Mouse (Mus musculus) lung, postnatal 4 days (tissue): ENCODE data around the gene Acrbp.
A peak's percentile ranks its signal among the peaks of the same experiment; 100 is the strongest.

Source experiments
- DNase-seq, 2 experiments: peaks; one replicate each; pipeline ENCODE4 v3.0.0; 2021

Gene Acrbp

DNA sequence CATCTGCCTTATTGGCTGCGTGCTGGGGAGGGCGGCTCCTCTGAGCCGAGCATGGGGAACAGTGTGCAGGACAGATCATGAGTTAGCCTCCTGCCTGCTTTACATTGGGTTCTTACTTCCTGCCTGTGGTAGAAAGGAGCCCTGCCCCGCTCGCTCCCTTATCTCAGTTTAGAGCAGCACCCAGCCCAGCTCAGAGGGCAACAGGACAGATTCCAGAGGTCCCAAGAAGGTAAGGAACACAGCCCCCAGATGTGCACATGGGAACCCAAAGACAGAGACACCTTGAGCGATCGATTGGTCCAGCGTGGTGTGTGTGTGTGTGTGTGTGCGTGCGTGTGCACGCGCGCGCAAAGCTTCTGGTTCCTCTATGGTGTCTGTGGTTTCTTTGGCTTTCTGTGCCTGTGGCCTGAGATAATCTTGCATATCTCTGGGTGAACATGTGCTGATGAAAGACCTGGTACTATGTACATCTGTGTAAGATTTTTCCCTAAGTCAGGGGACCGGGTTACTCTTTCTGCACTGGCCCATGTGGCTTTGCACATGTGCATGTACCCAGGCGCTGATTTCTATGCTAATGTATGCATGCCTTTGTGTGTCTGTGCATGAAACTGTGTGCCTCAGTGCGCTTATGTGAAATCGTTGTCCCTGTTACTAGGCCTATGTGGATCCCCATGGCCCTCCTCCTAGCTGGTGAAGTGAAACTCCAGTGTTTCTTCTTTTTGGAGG lies 21.8 kb downstream of the Acrbp start:
- DNase-seq, result peak; percentile 28 to 41

DNA sequence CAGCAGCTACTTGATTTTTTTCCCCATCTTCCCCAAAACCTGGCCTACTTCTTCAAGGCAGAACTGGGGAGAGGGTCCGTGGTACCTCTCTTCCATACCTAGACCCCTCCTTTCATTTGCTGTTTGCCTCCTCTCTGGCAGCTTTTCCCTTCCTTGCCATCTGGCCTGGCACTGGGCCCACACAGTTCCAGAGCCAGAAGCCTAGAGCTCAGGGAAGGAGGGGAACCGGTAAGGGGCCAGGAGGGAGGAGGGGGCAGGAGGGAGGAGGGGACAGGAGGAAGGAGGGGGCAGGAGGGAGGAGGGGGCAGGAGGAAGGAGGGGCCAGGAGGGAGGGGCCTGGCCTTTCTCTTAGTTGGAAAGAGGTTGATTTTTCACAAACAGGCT lies 22.4 kb downstream of the Acrbp start:
- peak; percentile 34 to 49 for DNase-seq

GRCm38 (mm10) chr6:125073825-125074224 lies 24.3 kb downstream of the Acrbp start:
- no peak for DNase-seq

GRCm38 (mm10) chr6:125081394-125081793 lies 31.9 kb downstream of the Acrbp start:
- no peak for DNase-seq

GRCm38 (mm10) chr6:125081797-125082560 lies 32.5 kb downstream of the Acrbp start:
- peak; percentile 94 to 96 for DNase-seq

DNA sequence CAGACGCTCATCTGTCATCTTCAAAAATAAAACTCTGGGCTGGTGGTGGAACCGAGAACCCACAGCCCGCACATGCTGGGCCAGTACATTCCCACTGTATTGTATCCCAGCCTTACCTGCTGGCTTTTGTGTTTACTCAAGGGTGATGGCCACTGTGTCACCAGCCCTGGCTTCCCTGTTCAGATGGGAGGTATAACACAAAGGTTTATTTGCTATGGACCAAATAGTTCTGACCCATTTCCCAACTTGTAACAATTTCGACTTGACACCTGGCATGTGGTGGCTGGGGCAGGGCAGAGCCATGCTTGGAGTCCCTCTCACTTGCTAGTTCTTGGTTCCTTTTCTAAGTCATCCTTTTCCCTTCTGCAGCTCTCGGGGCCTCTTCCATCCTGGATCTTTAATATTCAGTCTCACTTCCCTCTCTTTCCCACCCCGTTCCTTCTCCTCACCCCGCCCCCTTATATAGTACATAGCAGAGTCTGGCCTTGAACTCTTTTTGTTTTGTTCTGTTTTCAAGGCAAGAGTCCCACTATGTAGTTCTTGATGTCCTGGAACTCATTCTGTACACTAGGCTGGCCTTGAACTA lies 33.4 kb downstream of the Acrbp start:
- no peak for DNase-seq

GRCm38 (mm10) chr6:125084424-125084823 lies 34.9 kb downstream of the Acrbp start:
- DNase-seq, result peak in 1 of 2 experiments; percentile 78

DNA sequence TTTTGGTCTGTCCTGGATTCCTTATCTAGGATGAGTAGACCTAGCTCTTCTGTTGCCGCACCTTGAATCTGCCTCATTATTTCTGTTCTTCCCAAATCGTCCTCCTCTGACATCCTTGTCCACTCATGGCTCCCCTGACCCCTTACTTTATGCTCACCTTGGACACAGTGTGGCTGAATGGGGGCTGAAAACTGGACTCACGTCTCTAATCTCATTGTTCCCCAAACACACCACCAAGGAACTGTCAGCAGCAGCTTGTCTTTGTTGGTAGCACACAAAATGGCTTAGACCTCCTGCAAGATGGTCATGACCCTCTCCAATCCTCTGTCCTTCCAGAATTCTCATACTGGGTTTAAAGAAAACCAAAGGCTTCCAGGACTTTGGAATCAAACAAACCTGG lies 38.4 kb downstream of the Acrbp start:
- DNase-seq, result no peak

DNA sequence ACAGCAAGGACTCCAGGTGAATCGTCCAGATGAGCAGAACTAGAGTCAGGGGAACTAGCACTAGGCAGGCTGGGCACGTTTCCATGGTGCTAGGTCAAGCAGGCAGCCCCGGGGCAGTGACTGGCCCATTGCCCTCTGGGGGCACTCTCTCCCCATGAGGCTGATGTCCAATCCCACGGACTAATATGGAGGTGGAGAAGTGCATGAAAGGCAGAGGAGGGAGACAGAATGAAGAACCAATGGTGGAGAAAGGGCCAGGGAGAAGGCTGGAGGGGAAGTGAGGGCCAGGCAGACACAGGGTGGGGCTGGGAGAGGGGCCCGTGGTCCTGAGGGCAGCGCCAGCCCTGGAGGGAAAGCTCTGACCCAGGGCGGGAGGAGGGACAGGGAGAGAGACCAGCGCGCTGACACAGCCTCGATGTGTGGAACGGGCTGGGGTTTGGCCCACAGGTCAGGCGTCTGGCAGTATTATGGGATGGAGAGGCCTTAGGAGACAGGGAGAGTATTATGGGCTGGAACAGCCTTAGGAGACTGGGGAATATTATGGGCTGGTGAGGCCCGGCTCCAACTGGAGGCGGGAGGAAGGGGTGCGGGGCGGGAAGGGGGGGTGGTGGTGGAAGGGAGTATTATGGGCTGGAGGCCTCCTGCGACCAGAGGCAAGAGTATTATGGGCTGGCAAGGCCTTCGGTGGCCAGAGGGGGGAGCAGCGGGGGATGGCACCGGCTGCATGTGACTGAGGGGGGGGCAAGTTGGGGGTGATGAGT lies 39.3 kb downstream of the Acrbp start:
- DNase-seq, result peak; percentile 82 to 91

DNA sequence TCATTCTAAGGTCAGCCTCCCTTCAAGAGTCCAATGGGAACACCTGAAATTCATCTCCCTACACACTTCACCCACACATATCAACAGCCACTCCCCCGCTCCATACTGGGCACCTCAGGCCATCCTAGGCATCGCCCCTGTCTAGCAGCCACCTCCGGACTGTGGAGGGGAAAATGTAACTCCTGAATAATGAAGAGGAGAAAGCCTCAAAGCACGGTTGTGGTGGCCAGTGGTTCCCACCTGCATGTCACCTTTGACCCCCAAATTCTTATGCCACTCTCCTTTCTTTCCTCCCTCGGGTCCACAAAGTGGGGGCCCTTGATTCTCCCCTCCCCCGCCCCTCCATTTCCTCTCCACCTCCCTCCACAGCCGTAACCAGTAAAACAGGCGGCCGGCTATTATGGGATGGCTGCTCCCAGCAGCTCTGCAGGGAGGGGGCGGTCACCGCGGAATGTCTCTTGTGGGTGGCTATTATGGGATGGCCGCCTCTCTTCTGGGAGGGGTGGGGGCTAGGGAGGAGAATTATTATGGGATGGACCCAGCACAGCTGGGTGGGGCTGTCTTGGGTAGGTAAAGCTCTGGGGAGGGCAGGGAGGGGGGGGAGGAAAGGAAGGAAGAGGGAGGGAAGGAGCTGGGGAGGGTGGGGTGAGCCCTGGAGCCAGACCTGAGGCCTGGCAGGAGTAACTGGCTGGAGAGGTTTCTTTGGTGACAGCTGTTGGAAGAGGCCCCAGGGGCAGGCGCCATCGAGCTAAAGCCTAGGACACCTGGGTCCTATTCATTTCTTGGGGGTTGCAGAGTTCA lies 40.2 kb downstream of the Acrbp start:
- DNase-seq, result peak; percentile 87 to 95

DNA sequence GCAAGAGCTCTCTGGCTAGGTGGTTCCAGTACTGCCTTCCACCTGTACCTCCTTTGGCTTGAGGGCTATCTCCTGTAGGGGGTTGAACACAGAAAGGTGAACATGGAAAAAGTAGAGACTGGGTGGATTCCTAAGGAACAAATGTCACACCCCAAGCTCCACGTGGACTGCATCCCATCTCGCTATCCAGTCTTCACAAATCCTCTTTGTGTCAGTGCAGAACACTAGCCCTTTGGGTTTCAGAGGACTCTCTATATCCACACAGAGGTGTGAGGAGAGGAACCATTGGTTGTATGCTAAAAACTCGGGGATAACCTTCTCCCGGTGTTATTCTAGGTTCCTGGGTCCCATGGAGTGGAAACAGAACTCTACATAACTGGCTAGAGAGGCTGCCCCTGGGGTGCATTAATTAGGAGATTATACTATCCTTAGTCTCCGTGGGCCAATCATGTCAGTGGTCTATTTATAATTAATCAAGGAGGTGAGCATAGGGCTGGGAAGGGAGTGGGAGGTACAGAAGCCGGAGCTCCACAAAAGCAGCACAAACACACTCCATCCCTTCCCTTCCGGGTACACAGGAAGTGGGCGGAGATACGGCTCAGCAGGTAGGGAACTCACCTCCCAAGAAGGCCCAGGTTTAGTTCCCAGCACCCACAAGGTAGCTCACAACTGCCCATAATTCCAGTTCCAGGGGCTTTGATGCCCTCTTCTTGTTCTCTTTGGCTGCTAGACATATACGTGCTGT lies 41.0 kb downstream of the Acrbp start:
- no peak for DNase-seq

DNA sequence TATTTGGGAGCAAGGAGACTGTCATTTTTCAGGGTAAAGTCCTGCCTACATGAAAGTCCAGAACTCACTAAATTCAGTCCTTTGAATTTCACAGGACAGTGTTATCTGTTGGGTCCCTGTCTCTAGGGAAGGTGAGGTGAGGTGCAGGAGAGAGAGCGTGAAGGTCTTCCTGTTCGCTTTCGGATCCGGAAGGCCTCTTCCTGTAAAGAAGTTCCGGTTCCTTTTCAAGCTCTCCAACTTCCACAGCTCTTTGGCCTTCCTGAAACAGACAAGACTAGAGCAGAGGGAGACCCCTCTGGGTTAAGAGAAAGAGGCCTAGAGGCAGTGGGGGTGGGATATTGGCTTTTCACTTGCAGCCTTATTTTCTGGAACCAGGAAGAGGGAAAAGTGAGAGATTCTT lies 42.9 kb downstream of the Acrbp start:
- no peak for DNase-seq

GRCm38 (mm10) chr6:125094843-125095242 lies 45.4 kb downstream of the Acrbp start:
- DNase-seq, result no peak

- peak; percentile 96 for DNase-seq
Measured at GRCm38 (mm10) chr6:125095391-125096278, 46.1 kb downstream of the Acrbp start, which contains the start of gene Chd4. Gene Chd4, plus strand, starts transcription at chr6:125095981.

GRCm38 (mm10) chr6:125096279-125096596 lies 46.7 kb downstream of the Acrbp start:
- DNase-seq, result no peak

GRCm38 (mm10) chr6:125096597-125097345 lies 47.3 kb downstream of the Acrbp start:
- DNase-seq, result peak; percentile 74 to 79

DNA sequence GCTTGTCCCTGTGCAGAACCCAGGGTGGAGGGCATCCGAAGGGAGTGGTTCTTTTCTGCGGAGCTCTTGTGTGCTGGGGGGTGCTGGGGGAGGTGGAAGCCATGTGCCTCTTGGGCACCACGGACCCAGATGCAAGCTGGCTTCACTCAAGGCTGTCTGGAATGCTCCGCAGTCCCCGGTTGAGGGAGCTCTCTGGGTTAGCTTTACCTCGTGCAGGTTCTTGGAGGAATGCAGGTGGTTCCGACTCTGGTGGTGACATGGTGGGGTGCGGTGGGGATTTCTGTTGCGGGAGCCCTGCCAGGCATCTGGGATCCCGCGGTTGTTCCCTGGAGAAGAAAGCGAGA lies 47.8 kb downstream of the Acrbp start:
- no peak for DNase-seq

DNA sequence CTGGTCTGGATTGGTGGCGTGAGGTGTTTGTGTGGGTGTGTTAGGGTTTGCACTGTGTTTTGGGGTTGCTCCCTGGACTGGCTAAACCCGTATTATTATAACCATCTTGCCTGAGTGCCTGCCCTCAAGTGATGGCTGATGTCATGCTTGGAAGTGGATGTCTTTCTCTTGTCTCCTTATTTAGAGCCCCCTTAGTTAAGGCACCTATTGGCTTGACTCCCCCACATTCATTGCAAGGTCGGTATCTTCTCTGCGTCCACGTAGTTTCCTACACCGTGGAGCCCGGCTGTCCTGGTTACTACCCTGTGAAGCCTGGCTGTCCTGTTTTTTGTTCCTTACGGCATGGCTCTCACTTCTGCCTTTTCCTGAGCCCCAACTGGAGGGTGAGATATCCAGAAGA lies 48.5 kb downstream of the Acrbp start:
- no peak for DNase-seq

DNA sequence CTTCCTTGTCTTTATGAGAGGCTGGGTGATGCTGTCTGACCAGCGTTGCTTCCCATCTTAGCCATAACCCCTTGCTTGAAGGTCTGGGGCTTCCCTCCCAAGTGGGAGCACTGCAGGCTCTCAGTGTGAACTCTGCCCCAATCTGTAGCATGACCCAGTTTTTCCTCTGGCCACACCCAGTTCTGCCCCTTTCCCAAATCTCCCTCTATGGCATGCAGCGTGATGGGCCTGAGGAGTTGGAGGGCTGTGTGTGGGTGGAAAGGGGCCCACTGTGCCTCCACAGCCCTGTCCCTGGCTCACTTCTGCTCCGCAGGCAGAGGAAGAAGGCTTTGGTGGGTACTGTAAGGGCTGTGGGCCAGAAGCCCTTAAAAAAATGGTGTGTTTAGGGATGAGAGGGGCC lies 49.0 kb downstream of the Acrbp start:
- no peak for DNase-seq

DNA sequence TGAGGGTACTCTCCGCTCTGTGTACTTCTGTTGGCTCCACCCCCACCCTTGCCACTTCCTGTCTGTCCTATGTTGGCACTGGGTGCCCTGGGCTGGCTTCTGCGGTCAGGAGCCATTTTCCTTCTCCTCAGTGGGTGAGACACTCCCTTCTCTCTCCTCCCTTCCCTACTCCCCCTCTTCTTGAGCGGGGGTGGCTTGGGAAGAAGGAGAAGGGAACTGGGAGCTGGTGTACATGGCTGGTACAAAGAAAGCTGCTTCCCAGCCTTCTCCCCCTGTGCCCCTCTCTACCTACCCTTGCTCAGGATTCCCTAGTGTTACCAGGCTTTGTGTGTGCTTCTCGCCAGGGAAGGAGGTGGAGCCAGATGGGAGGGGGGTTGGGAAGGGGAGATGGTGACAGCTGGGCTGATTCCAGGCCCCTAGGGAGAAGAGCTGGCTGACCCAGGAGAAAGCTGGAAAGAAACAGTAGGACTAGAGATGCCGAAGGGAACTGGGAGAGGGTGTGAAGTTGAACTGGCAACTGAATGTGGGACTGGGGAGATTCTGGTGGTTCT lies 50.0 kb downstream of the Acrbp start:
- DNase-seq, result peak; percentile 66 to 68
